Mouse (Mus musculus) thymus, adult 2 months (tissue): ENCODE data around the gene Thbs2.

Source experiments
- CTCF ChIP-seq: fragments of 200-500 bp; IDR thresholded peaks from 2 replicates; pipeline ENCODE4 v1.5.1; 2012; ENCODE audit warnings: mild to moderate bottlenecking, control low read depth, low read length, moderate library complexity, borderline replicate concordance; ENCODE audit not compliant: control insufficient read depth, poor library complexity, insufficient read depth; ENCODE audit errors: extremely low read depth
- POLR2A ChIP-seq: fragments of 200-500 bp; IDR thresholded peaks from 2 replicates; pipeline ENCODE4 v1.6.1; 2012; ENCODE audit warnings: mild to moderate bottlenecking, low read length, control low read depth, moderate library complexity; ENCODE audit not compliant: control insufficient read depth, poor library complexity, insufficient read depth; ENCODE audit errors: extremely low read depth

GRCm38 (mm10) chr17:14702701-14703100 lies 8.7 kb upstream of the Thbs2 start:
- TF ChIP-seq CTCF (no peak), POLR2A (no peak)
